Mouse (Mus musculus): ENCODE results near the gene March5. TPM values are rescaled to one million over a fixed set of nuclear protein-coding genes. Genes with fewer than 3 reads are reported as not detected.
"Not testable (repeated sequence)": the region's sequence is repeated elsewhere in the genome, so short reads cannot be mapped to it uniquely, and the experiment has no call there.

March5 gene
- polyA plus RNA-seq, 1 experiment from 2014 or later: 130 TPM

DNA sequence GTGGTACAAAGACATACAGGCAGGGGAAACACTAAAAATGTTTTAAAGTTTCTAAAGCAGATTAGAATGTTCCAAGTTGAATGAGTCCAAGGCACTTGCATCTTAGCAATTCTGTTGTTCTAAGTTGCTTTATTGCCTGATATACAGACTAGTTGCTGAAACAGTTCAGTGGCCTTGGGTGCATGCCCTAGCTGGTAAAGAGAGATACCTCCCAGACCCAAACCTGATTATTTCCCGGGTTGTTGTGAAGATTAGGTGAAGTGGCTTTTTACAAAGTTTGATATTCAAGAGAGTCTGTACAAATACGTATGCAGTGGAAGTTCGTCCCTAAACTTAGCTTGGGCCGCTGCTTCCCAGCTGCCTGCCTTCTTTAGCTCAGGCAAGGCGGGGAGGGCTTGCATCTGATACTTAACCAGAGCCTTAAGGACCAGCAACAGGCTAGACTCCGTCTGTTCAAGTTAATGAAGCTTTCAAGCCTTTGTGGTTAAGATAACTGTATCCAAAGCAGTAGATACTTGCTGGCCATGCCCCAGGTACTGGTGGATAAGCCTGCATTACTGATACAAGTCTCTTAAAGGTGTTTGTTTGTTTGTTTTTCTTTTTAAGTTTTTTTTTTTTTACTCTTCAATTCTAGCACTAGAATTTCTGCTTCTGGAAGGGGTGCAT is 18.0 kb downstream of the March5 start:
- Histone ChIP-seq H3K27ac (no peak overlapping the region), H3K4me1 (no peaks in the 10 kb centered on the region), H3K9me3 (replicated peaks) (no peaks in the 10 kb centered on the region), H3K27me3 (ENCODE audit: low read depth, poor library complexity, severe bottlenecking) (no peaks in the 10 kb centered on the region), H3K4me3 (no peak overlapping the region), H3K36me3 (peaks cover 53% of the 10 kb centered on the region)
- no peak for DNase-seq (ENCODE audit: low spot score)
- 85% methylated on average over 6 of the region's 6 CpGs for WGBS

DNA sequence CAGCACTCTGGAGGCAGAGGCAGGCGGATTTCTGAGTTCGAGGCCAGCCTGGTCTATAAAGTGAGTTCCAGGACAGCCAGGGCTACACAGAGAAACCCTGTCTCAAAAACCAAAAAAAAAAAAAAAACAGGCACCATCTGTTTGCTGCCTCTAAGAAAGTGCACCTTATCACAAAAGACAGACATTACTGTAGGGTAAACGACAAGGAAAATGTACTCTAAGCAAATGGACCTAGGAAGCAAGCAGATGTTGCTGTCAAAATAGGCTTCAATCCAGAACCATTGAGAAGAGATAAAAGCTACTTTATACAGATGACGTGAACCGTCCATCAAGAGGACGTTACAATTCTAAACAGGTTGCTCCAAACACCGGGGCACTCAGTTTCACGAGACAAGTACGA is 25.3 kb downstream of the March5 start:
- peaks cover 40% of the 10 kb centered on the region for H3K27me3 ChIP-seq (ENCODE audit: low read depth, poor library complexity, severe bottlenecking)
- H3K27ac ChIP-seq; DNase-seq (ENCODE audit: low spot score); H3K4me3 ChIP-seq; H3K36me3 ChIP-seq; H3K9me3 ChIP-seq (replicated peaks): not testable (repeated sequence)
- H3K4me1 ChIP-seq: peaks cover 17% of the 10 kb centered on the region
- 72% methylated on average over 9 of the region's 9 CpGs for WGBS

DNA sequence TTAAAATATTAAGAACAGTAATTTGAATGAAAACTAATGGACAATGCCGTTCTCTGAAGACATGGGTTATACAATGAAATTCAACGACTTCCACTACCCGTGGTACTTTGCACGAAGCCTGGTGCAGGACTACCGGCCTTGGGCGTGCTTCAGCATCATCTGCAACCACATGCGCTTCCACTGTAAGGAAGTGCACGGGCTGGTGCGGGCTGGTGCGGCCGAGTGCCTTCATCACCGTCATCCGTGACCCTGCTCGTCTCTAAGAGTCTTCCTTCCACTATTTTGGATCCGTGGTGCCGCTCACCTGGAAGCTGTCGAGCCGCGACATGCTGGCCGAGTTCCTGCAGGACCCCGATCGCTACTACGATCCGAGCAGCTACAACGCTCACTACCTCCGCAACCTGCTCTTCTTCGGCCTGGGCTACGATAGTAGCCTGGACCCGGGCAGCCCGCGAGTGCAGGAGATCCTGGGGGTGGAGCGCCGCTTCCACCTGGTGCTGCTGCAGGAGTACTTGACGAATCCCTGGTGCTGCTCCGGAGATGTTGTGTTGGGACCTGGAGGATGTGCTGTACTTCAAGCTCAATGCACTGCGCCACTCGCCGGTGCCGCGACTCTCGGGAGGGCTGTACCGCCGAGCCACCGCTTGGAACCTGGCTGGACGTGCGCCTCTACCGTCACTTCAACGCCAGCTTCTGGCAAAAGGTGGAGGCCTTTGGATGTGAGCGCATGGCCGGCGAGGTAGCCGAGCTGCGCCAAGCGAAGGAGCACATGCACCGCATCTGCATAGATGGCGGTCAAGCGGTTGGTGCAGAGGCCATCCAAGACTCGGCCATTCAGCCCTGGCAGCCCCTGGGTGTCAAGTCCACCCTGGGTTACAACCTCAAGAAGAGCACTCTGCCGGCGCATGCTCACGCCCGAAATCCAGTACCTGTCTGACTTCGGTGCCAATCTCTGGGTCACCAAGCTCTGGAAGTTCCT is 26.5 kb downstream of the March5 start:
- Histone ChIP-seq H3K9me3 (replicated peaks) (no peaks in the 10 kb centered on the region), H3K27me3 (ENCODE audit: low read depth, poor library complexity, severe bottlenecking) (peaks cover 46% of the 10 kb centered on the region), H3K4me3 (peak overlapping the region; percentile 46), H3K4me1 (peaks cover 28% of the 10 kb centered on the region), H3K27ac (0 out of 2 replicates have a peak overlapping the region, but pooled peaks have one; percentile 10), H3K36me3 (no peaks in the 10 kb centered on the region)
- peak; percentile 64 for DNase-seq (ENCODE audit: low spot score)
- WGBS: 6% methylated on average over 63 of the region's 63 CpGs

DNA sequence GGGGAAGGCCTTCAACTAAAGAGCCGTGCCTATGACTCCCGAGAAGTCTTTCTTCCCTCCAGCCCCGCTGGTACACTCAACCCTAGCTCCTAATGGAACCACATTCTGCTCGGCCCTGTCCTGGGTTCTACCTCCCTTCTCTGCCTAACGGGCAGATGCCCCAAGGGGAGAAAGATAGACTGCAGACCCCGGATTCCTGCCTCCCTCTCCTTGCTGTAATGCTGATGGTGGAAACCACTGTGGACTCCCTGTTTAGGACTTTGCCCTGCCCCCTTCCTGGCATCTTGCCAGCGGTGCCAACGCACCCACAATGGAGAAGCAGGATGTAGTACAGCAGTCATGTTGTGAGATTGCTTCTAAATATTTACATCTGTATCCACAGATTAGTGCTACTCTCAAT is 28.5 kb downstream of the March5 start:
- WGBS: 67% methylated on average over 8 of the region's 8 CpGs
- H3K27ac ChIP-seq: no peak overlapping the region
- DNase-seq (ENCODE audit: low spot score): no peak
- no peaks in the 10 kb centered on the region for H3K36me3 ChIP-seq
- no peaks in the 10 kb centered on the region for H3K9me3 ChIP-seq (replicated peaks)
- no peak overlapping the region for H3K4me3 ChIP-seq
- H3K4me1 ChIP-seq: peaks cover 28% of the 10 kb centered on the region
- peaks cover 46% of the 10 kb centered on the region for H3K27me3 ChIP-seq (ENCODE audit: low read depth, poor library complexity, severe bottlenecking)

DNA sequence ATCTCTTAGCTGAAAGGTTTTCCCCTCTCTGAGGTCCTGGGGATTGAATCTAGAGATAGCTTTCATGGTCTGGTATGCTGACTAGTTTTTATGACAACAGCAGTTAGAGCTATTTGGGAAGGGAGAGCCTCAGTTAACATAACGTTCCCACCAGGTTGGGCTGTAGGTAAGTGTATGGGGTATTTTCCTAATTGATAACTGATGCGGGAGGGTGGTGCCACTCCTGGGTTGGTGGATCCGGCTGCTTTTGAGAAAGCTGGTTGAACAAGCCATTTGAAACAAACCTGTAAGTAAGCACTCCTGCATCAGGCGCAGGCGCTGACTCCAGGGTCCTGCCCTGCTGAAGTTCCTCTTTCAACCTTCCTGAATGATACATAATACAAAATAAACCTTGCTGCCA is 30.0 kb downstream of the March5 start:
- no peak for DNase-seq (ENCODE audit: low spot score)
- Histone ChIP-seq H3K4me3 (no peak overlapping the region), H3K27ac (no peak overlapping the region), H3K27me3 (ENCODE audit: low read depth, poor library complexity, severe bottlenecking) (peaks cover 45% of the 10 kb centered on the region), H3K9me3 (replicated peaks) (no peaks in the 10 kb centered on the region), H3K36me3 (no peaks in the 10 kb centered on the region), H3K4me1 (peaks cover 28% of the 10 kb centered on the region)
- 56% methylated on average over 5 of the region's 5 CpGs for WGBS

DNA sequence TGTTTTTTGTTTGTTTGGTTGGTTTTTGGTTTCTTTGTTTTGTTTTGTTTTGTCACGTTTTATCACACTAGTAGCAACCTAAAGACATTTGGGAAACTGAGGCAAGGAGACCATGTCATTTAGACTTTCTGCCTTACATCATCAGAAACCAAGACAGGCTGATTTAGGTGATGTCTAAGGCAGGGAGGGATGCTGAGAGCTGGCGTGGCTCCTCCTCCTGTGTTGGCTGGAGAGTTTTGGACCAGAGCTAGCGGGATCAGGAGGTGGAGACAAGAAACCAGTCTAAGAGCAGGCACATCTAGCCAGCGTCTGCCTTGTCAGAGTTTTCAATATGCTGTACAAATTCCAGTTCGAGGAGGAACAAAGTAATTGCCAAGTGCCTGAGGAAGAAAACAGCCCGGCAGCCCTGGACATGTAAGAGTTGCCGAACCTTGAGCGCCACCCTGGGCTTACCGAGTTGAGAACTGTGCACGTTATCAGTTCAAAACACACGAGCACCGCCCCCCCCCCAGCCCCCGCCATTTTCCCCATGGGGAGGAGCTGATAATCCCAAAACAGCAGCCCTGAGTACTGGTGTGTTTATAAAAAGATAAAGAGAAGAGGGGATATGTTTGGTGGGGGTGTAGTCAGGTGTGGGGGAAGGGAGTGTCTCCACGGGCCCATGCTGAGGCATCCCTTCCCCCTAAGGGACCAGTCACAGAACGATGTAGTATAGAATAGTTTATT is 30.5 kb downstream of the March5 start:
- Histone ChIP-seq H3K9me3 (replicated peaks) (no peaks in the 10 kb centered on the region), H3K4me3 (no peak overlapping the region), H3K27me3 (ENCODE audit: low read depth, poor library complexity, severe bottlenecking) (peaks cover 40% of the 10 kb centered on the region), H3K36me3 (no peaks in the 10 kb centered on the region), H3K27ac (no peak overlapping the region), H3K4me1 (peaks cover 28% of the 10 kb centered on the region)
- WGBS: 13% methylated on average over 15 of the region's 15 CpGs
- DNase-seq (ENCODE audit: low spot score): no peak

DNA sequence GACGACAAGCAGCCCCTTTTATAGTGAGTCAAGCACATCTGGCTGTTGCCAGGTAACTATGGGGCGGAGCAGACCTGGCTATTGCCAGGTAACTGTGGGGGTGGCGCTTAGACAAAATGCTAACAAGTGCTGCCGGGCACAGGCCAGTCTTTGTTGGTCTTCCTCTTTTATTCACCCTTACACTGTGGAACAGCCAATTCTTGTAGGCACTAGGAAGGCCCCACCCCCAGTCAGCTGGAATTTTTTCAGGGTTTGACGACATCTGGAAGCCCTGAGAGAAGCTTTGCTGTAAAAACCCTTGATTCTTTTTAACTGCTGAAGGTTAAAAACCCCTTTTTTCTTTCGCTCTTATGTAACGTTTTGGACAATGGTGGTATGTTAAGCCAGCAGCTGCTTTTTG is 31.3 kb downstream of the March5 start:
- Histone ChIP-seq H3K4me1 (peaks cover 26% of the 10 kb centered on the region), H3K4me3 (no peak overlapping the region), H3K9me3 (replicated peaks) (no peaks in the 10 kb centered on the region), H3K27me3 (ENCODE audit: low read depth, poor library complexity, severe bottlenecking) (peaks cover 33% of the 10 kb centered on the region), H3K27ac (no peak overlapping the region), H3K36me3 (no peaks in the 10 kb centered on the region)
- DNase-seq (ENCODE audit: low spot score): no peak
- 18% methylated on average over 7 of the region's 7 CpGs for WGBS

DNA sequence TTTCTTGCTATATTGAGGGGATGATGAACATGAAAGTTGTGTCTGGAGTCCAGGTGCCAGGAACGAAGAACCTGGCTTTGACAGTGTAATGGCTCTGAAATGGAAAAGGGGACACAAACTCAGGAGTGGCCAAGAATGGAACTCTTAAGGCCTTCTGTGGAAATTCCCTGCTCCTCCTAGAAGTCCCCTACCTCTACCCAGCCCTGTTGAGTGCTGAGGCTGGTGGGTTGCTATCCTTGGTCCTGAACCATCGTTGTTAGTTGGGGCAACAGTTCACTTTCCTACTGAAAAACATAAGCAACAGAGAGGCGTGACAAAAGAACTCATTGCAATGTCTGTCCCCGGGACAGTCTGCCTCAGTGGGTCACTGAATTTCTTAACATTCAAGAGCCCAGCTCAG is 31.8 kb downstream of the March5 start:
- Histone ChIP-seq H3K4me1 (peaks cover 22% of the 10 kb centered on the region), H3K27me3 (ENCODE audit: low read depth, poor library complexity, severe bottlenecking) (peaks cover 29% of the 10 kb centered on the region), H3K9me3 (replicated peaks) (no peaks in the 10 kb centered on the region), H3K4me3 (no peak overlapping the region), H3K36me3 (no peaks in the 10 kb centered on the region), H3K27ac (no peak overlapping the region)
- peak; percentile 74 for DNase-seq (ENCODE audit: low spot score)
- 29% methylated on average over 4 of the region's 4 CpGs for WGBS

DNA sequence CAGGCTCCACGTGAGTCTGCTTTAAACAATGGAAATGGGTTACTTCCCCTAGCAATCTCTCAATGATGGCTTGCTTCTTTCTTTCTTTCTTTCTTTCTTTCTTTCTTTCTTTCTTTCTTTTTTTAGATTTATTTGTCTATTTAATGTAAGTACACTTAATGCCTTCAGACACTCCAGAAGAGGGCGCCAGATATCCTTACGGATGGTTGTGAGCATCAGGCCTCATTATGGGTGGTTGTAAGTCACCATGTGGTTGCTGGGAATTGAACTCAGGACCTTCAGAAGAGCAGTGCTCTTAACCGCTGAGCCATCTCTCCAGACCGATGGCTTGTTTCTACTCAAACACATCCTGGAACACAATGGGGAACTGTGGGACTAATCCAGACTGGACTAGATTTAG is 33.9 kb downstream of the March5 start:
- Histone ChIP-seq H3K27ac (no peak overlapping the region), H3K4me3 (no peak overlapping the region), H3K27me3 (ENCODE audit: low read depth, poor library complexity, severe bottlenecking) (peaks cover 8% of the 10 kb centered on the region; the same call in 1 of the 2 replicates), H3K9me3 (replicated peaks) (no peaks in the 10 kb centered on the region), H3K36me3 (no peaks in the 10 kb centered on the region), H3K4me1 (peaks cover 12% of the 10 kb centered on the region)
- no peak for DNase-seq (ENCODE audit: low spot score)
- WGBS: 71% methylated on average over 5 of the region's 5 CpGs

DNA sequence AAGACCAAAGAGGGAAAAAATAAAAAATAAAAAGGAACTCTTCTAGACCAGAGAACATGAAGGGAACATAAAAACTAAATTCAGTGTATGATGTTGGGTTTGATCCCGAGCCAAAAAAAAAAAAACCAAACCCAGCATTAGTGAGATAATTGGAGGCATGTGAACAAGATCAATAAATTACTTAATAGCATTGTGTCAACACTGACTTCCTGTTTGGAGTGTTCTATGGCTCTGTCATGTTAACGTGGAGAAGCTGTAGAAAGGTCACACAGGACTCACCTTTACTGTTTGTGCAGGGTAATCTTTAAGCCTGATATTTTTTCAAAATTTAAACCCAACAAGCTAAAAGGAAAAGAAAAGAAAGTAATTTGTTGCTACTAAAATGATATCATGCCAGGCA is 35.4 kb downstream of the March5 start:
- 34% methylated on average over 2 of the region's 2 CpGs for WGBS
- Histone ChIP-seq H3K4me3 (no peak overlapping the region), H3K27ac (no peak overlapping the region), H3K36me3 (no peaks in the 10 kb centered on the region), H3K9me3 (replicated peaks) (no peaks in the 10 kb centered on the region), H3K27me3 (ENCODE audit: low read depth, poor library complexity, severe bottlenecking) (peaks cover 5% of the 10 kb centered on the region; the same call in 1 of the 2 replicates), H3K4me1 (peaks cover 12% of the 10 kb centered on the region)
- no peak for DNase-seq (ENCODE audit: low spot score)

DNA sequence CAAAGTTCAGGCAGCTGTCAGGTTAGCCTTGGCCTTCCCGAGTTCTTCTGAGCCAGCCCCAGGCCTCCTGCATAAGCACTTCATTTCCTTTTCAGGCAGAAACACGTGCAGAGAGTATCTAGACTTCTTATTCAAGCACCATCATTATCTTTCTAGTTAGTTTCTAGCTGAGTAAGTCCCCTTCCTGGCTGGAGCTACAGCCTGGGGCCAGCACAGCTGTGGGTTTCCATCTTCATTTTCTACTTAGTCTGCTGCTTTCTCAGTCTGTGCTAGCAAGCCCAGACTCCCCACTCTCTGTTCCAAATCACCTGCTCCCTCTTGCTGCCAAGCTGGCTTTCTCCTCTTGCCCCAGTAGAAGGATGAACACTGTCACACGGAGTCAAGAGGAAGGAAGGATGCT is 39.5 kb downstream of the March5 start:
- 62% methylated on average over 3 of the region's 3 CpGs for WGBS
- H3K27ac ChIP-seq: no peak overlapping the region
- DNase-seq (ENCODE audit: low spot score): no peak

DNA sequence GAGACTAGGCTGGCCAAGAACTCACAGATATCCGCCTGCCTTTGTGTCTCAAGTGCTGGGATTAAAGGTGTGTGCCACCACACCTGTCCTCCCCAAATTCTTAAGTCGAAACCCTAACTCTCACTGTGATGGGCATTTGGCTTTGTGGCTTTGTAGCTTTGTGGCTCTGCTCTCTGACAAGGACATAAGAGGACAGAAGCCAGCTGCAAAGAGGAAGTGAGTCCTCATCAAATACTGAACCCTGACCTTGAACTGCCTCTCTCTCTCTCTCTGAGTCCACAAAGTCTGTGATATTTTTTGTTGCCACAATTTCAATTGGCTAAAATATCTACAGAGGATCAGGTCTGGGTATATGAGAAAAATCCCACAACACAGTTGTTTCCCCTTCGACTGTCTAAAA is 40.9 kb downstream of the March5 start:
- Histone ChIP-seq H3K27ac (no peak overlapping the region), H3K9me3 (replicated peaks) (no peaks in the 10 kb centered on the region), H3K36me3 (no peaks in the 10 kb centered on the region), H3K4me3 (no peak overlapping the region), H3K27me3 (ENCODE audit: low read depth, poor library complexity, severe bottlenecking) (no peaks in the 10 kb centered on the region), H3K4me1 (no peaks in the 10 kb centered on the region)
- DNase-seq (ENCODE audit: low spot score): no peak
- WGBS: 82% methylated on average over 3 of the region's 3 CpGs

More for the DNA sequence above, 39.5 kb downstream of the March5 start:
- Histone ChIP-seq H3K27me3 (ENCODE audit: low read depth, poor library complexity, severe bottlenecking) (no peaks in the 10 kb centered on the region), H3K4me1 (no peaks in the 10 kb centered on the region), H3K36me3 (no peaks in the 10 kb centered on the region), H3K4me3 (no peak overlapping the region), H3K9me3 (replicated peaks) (no peaks in the 10 kb centered on the region)

DNA sequence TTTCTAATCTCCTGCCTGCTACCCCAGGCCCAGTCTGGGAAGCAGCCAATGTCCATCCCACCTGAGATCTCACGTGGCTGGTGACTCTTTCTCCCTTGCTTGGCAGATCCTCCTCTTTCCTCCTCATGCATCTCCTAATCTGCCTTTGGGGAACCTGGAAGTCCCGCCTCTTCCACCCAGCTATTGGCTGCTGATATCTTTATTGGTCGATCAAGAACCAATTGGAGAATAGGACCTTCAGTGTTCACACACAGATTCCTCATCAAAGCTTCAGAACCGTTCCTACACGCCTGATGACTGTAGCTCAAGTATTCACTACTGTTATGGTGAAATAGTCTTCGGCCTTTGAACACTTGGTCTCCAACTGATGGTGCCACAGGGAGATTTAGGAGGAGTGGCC is 44.8 kb downstream of the March5 start:
- Histone ChIP-seq H3K27ac (no peak overlapping the region), H3K27me3 (ENCODE audit: low read depth, poor library complexity, severe bottlenecking) (no peaks in the 10 kb centered on the region), H3K9me3 (replicated peaks) (no peaks in the 10 kb centered on the region), H3K4me3 (no peak overlapping the region), H3K36me3 (no peaks in the 10 kb centered on the region), H3K4me1 (no peaks in the 10 kb centered on the region)
- 63% methylated on average over 6 of the region's 6 CpGs for WGBS
- DNase-seq (ENCODE audit: low spot score): no peak
